Mouse (Mus musculus): ENCODE measurements at regions not wholly inside any gene's neighbourhood (a gene's known extent, or its start where the extent isn't known, plus 50 kb on each side); places are given as distances from the start of the nearest gene placed in this dataset.

- TF ChIP-seq CTCF (IDR thresholded peaks at IDR 0.05; ENCODE audit: extremely low read depth, insufficient read length, insufficient replicate concordance, low read depth, low read length) (no peak), POLR2A (IDR thresholded peaks at IDR 0.05; ENCODE audit: low read depth, low read length) (no peak)
Measured at GRCm38 (mm10) chr6:94925408-94925807, 191.6 kb upstream of the Kbtbd8 start.

Data from small intestine, adult 2 months (tissue).